Mouse (Mus musculus) left cerebral cortex, postnatal 36 days (tissue): ENCODE measurements around the gene Gtf2f1. TPM values are rescaled to one million over a fixed set of nuclear protein-coding genes. Genes with fewer than 3 reads are reported as not detected.

ENCODE experiments used
- DNase-seq, 2 experiments: peaks; one replicate each; pipeline ENCODE4 v3.0.0; 2021 to 2022; ENCODE audit warnings: low spot score in 2 of 2, mixed read lengths in 1 of 2
- intact Hi-C: fragments of 180-260 bp; cut with DNase I; formaldehyde crosslinking; loops from one replicate; pipeline ENCODE4 v1.15.1; 2025
- total RNA-seq, 2 experiments: library from RNA; stranded (reverse); gene quantifications; 2 replicates each; pipeline ENCODE4 v1.2.3; 2021

Gene Gtf2f1
- total RNA-seq, 2 experiments from 2014 or later: 63.4 to 65.3 TPM

- no peak for DNase-seq
Observed at GRCm38 (mm10) chr17:56982013-56982412, 29.1 kb downstream of the Gtf2f1 start, which contains the start of gene Acer1. Gene Acer1 (minus strand): TSS chr17:56982126.

DNA sequence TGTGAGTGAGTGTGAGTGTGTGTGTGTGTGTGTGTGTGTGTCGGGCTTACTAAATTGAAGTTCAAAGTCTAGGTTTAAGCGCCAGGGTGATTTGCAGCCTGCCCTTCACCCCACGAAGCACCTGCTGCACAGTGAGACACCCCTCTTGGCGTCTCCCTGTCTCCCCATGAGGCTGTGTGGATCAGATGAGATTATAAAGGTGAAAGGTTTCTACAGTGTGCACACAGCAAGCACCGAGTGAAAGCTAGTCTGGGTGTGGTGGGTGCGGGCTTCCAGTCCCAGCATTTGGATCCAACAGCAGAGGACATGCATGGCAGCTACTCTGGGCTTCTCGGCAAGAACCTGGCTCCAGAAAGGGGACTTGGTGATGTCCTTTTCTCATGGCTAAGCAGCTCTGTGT is 30.0 kb downstream of the Gtf2f1 start:
- no peak for DNase-seq
- intact Hi-C loops: loop anchor here (10.0 kb wide), 1 partner anchor 176 kb away; no protein-coding TSS in a partner anchor

More at GRCm38 (mm10) chr17:56982013-56982412, 29.1 kb downstream of the Gtf2f1 start, which contains the start of gene Acer1:
- intact Hi-C loops: loop anchor here (10.0 kb wide), 1 partner anchor 177 kb away; no protein-coding TSS in a partner anchor

DNA sequence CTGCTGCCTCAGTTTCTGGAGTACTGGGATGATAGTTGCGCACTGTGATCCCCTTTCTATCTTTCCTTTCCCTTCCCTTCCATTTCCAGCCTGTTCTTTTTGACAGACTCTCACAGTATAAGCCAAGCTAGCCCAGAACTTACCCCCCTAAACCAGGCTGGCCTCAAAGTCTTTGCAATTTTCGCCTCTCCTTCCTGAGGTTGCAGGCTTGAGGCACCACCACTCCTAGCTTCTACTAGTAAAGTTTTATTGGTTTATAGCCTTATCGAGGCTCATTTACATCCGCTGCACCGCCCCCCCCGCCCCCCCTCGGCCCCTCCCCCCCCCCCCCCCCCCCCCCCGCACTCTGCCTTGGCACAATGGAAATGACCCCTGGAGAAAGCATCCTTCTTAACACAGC is 31.6 kb downstream of the Gtf2f1 start:
- no peak for DNase-seq
- intact Hi-C loops: no loop called here

DNA sequence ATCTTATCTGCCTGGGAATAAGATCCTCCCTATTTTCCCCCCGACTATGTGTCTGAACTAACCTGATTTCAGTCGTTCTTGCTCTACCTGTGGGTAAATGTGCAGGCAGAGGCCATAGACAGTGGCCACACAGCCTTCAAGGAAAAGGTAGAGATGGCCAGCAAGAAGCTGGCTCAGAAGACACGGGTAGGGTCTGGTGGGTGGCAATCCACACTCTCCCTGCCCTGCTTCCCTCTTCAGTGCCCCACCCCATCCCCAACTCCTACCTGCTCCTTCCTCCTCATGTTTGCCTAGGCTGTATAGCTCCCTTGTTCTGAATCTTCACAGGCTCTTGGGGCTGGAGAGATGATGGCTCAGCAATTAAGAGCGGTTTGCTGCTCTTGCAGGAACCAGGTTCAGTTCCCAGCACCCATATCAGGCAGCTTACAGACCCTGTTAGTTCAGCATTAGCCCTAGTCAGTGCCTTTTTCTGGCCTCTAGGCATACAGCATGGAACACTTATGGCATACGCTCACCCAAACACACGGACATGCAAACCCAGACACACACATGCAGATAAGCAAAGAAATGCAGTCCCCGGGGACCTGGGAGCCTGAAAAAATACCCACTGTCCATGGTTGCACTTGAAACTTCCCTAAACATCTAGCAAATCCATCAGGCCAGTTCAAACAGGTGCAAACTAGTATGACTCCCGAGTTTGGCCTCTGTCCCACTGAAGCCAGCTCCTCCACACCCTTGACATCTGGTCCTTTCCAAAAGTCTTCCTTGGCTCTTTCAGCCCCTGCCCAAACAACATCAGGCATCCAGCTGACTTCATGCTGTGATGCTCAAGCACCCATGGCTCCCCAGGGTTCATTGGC is 34.3 kb downstream of the Gtf2f1 start:
- DNase-seq: no peak
- intact Hi-C loops: no loop called here

GRCm38 (mm10) chr17:56975391-56975790 is 35.7 kb downstream of the Gtf2f1 start:
- intact Hi-C loops: no loop called here
- no peak for DNase-seq

GRCm38 (mm10) chr17:56974708-56975240 is 36.3 kb downstream of the Gtf2f1 start:
- DNase-seq: no peak
- intact Hi-C loops: no loop called here

GRCm38 (mm10) chr17:56973956-56974707 is 37.0 kb downstream of the Gtf2f1 start:
- intact Hi-C loops: no loop called here
- DNase-seq: no peak

DNA sequence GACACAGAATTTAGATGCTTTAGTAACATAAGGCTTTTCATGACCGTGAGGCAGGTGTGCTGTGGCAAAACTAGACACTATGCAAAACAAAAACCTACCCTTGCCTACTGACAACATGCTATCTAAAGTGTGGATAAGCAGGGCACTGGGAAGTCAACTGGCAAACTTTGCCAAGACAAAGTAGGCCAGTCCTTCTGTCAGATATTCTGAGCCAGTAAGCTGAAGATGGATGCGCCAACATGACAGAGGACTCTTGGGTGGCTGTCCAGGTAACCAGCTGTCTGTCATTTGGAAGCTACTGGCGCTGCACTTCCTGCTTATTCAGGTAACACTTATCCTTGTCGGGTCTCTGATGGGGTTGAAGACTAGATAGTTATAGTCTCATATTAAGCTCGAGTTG is 41.0 kb downstream of the Gtf2f1 start:
- no peak for DNase-seq
- intact Hi-C loops: no loop called here

- DNase-seq: no peak
- intact Hi-C loops: no loop called here
Observed at GRCm38 (mm10) chr17:56969321-56969720, 41.8 kb downstream of the Gtf2f1 start.

- no peak for DNase-seq
- intact Hi-C loops: no loop called here
Observed at GRCm38 (mm10) chr17:56963646-56964045, 47.4 kb downstream of the Gtf2f1 start.

- intact Hi-C loops: no loop called here
- no peak for DNase-seq
Observed at GRCm38 (mm10) chr17:56962642-56963405, 48.3 kb downstream of the Gtf2f1 start.

DNA sequence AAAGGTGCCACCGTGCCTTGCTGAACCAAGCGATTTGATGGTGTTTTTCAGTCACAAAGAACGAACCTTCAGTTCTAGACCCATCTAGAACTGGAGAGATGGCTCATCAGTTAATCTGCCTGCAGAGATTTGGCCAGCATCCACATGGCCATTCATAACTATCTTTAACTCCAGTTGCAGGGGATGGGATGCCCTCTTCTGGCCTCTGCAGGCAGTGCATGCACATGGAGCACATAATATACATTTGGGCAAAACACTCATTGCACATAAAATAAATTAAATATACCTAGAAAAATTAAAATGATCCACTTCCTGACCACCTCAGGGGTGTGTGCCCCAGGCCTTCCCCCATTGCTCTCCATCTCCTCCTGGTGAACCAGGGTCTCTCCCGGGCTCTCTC is 49.2 kb downstream of the Gtf2f1 start:
- no peak for DNase-seq
- intact Hi-C loops: no loop called here

- no peak for DNase-seq
- intact Hi-C loops: no loop called here
Observed at GRCm38 (mm10) chr17:56958667-56959066, 52.4 kb downstream of the Gtf2f1 start.

- intact Hi-C loops: no loop called here
- no peak for DNase-seq
Observed at GRCm38 (mm10) chr17:56957763-56958429, 53.2 kb downstream of the Gtf2f1 start.

GRCm38 (mm10) chr17:56954871-56955270 is 56.2 kb downstream of the Gtf2f1 start:
- intact Hi-C loops: no loop called here
- DNase-seq: no peak
